Mouse (Mus musculus) urinary bladder, postnatal 14 days (tissue): ENCODE measurements at regions not wholly inside any gene's neighbourhood (a gene's known extent, or its start where the extent isn't known, plus 50 kb on each side); places are given as distances from the start of the nearest gene placed in this dataset.

Source experiments
- DNase-seq: peaks from one replicate; pipeline ENCODE4 v3.0.0; 2021; ENCODE audit warnings: low spot score

DNA sequence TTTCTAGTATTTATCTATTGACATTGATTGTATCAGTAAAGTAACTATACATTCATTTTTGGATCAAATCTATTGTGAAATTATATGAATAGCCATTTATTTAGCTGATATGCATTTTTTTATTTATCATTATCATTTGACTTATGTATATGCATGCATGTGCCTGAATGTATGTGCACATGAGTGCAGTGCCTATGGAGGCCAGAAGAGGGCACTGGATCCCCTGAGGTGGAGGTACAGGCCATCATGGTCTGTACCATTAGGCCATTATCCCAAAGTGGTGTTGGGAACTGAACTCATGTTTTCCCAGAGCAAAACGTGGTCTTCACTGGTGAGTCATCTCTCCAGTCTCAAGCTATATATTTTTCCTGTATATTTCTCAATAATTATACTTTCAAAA lies 63.5 kb upstream of the Nrsn1 start:
- no peak for DNase-seq
